Mouse (Mus musculus) bone marrow macrophage, adult 2 months (primary cell): ENCODE data around the gene Mark2. TPM values are rescaled to one million over a fixed set of nuclear protein-coding genes. Genes with fewer than 3 reads are reported as not detected.

ENCODE experiments used
- H3K27ac ChIP-seq: 2 replicates; pipeline ENCODE4 v1.5.1; 2012; ENCODE audit warnings: low read depth, low read length; ENCODE audit not compliant: insufficient read depth
- H3K4me1 ChIP-seq: 2 replicates; pipeline ENCODE4 v1.6.1; 2012; ENCODE audit warnings: low read length; ENCODE audit not compliant: control insufficient read depth, insufficient read depth
- H3K4me3 ChIP-seq: 2 replicates; pipeline ENCODE4 v1.5.1; 2012; ENCODE audit warnings: mild to moderate bottlenecking, low read length, moderate library complexity; ENCODE audit not compliant: insufficient read depth
- CTCF ChIP-seq: IDR thresholded peaks from 2 replicates; pipeline ENCODE4 v1.5.1; 2012; ENCODE audit warnings: low read depth, mild to moderate bottlenecking, low read length, moderate library complexity
- POLR2A ChIP-seq: IDR thresholded peaks from 2 replicates; pipeline ENCODE4 v1.6.1; 2012; ENCODE audit warnings: mild to moderate bottlenecking, low read depth, low read length, borderline replicate concordance
- polyA plus RNA-seq: library from polyadenylated mRNA; stranded (reverse); fragments of >200 nt; gene quantifications from 2 replicates; pipeline ENCODE4 v1.2.4, GENCODE M21; 2012; ENCODE audit not compliant: missing spikeins, insufficient read depth, insufficient read length

Gene Mark2
- polyA plus RNA-seq, 1 experiment, result 57.8 TPM

GRCm38 (mm10) chr19:7300078-7300477 lies 41.6 kb downstream of the Mark2 start:
- Histone ChIP-seq H3K27ac (no peak overlapping the region), H3K4me3 (no peak overlapping the region), H3K4me1 (peaks cover 49% of the 10 kb centered on the region)
- TF ChIP-seq POLR2A (no peak), CTCF (no peak)

- no peak overlapping the region for H3K27ac ChIP-seq
- H3K4me3 ChIP-seq, result no peak overlapping the region
- TF ChIP-seq POLR2A (no peak), CTCF (no peak)
- peaks cover 55% of the 10 kb centered on the region for H3K4me1 ChIP-seq
Observed at GRCm38 (mm10) chr19:7299052-7299451, 42.6 kb downstream of the Mark2 start.

GRCm38 (mm10) chr19:7295959-7296358 lies 45.7 kb downstream of the Mark2 start:
- Histone ChIP-seq H3K27ac (no peak overlapping the region), H3K4me3 (no peak overlapping the region), H3K4me1 (peaks cover 41% of the 10 kb centered on the region)
- TF ChIP-seq CTCF (no peak), POLR2A (no peak)

- no peak for TF ChIP-seq POLR2A
- TF ChIP-seq CTCF, result no peak
- peaks cover 41% of the 10 kb centered on the region for H3K4me1 ChIP-seq
Observed at GRCm38 (mm10) chr19:7295071-7295658, 46.5 kb downstream of the Mark2 start.

GRCm38 (mm10) chr19:7294098-7294876 lies 47.4 kb downstream of the Mark2 start:
- TF ChIP-seq CTCF (no peak), POLR2A (no peak)
- no peak overlapping the region for H3K4me3 ChIP-seq
- no peak overlapping the region for H3K27ac ChIP-seq
- peaks cover 39% of the 10 kb centered on the region for H3K4me1 ChIP-seq

More at GRCm38 (mm10) chr19:7295071-7295658, 46.5 kb downstream of the Mark2 start:
- Histone ChIP-seq H3K4me3 (peak overlapping the region; percentile 17), H3K27ac (no peak overlapping the region)

GRCm38 (mm10) chr19:7291958-7292709 lies 49.5 kb downstream of the Mark2 start:
- Histone ChIP-seq H3K4me1 (peaks cover 35% of the 10 kb centered on the region), H3K27ac (no peak overlapping the region), H3K4me3 (no peak overlapping the region)
- no peak for TF ChIP-seq POLR2A
- no peak for TF ChIP-seq CTCF

GRCm38 (mm10) chr19:7289767-7290166 lies 51.9 kb downstream of the Mark2 start:
- TF ChIP-seq POLR2A, result no peak
- no peak for TF ChIP-seq CTCF
- Histone ChIP-seq H3K27ac (no peak overlapping the region), H3K4me1 (peaks cover 22% of the 10 kb centered on the region), H3K4me3 (no peak overlapping the region)

GRCm38 (mm10) chr19:7288288-7288687 lies 53.4 kb downstream of the Mark2 start:
- H3K4me3 ChIP-seq, result no peak overlapping the region
- H3K4me1 ChIP-seq, result peaks cover 10% of the 10 kb centered on the region
- no peak overlapping the region for H3K27ac ChIP-seq
- no peak for TF ChIP-seq CTCF
- TF ChIP-seq POLR2A, result no peak

GRCm38 (mm10) chr19:7286563-7287315 lies 54.9 kb downstream of the Mark2 start:
- no peak for TF ChIP-seq POLR2A
- TF ChIP-seq CTCF, result no peak
- Histone ChIP-seq H3K27ac (no peak overlapping the region), H3K4me1 (no peaks in the 10 kb centered on the region), H3K4me3 (no peak overlapping the region)
